Mouse (Mus musculus) stomach, embryonic 14.5 days (tissue): Measurements from ENCODE around the gene Vmn1r41. TPM values are rescaled to one million over a fixed set of nuclear protein-coding genes. Genes with fewer than 3 reads are reported as not detected.

ENCODE experiments used
- ATAC-seq: fragments of 200-750 bp; cut with Nextera tagmentation; 2 replicates; pipeline ENCODE4 v1.8.0; 2017; ENCODE audit warnings: low read depth, moderate TSS enrichment; ENCODE audit not compliant: insufficient number of reproducible peaks, insufficient read depth, low FRiP score
- H3K27ac ChIP-seq: fragments of 300-500 bp; sonication (generic); 2 replicates; pipeline ENCODE4 v1.5.1; 2014; ENCODE audit warnings: mild to moderate bottlenecking, low read length, moderate library complexity, mixed read lengths
- H3K27me3 ChIP-seq: fragments of 300-500 bp; sonication (generic); 2 replicates; pipeline ENCODE4 v1.6.1; 2014; ENCODE audit warnings: low read length, control low read depth, mixed read lengths; ENCODE audit not compliant: control insufficient read depth, insufficient read depth
- H3K36me3 ChIP-seq: fragments of 300-500 bp; sonication (generic); 2 replicates; pipeline ENCODE4 v1.6.1; 2014; ENCODE audit warnings: mild to moderate bottlenecking, control low read depth, low read length, moderate library complexity, mixed read lengths; ENCODE audit not compliant: control insufficient read depth, insufficient read depth
- H3K4me1 ChIP-seq: fragments of 300-500 bp; sonication (generic); 2 replicates; pipeline ENCODE4 v1.6.1; 2014; ENCODE audit warnings: low read length, control low read depth, mixed read lengths; ENCODE audit not compliant: control insufficient read depth, insufficient read depth
- H3K4me2 ChIP-seq: fragments of 300-500 bp; sonication (generic); replicated peaks from 2 replicates; pipeline ENCODE4 v1.6.1; 2014; ENCODE audit warnings: low read depth, low read length, control low read depth
- H3K4me3 ChIP-seq: fragments of 300-500 bp; sonication (generic); 2 replicates; pipeline ENCODE4 v1.5.1; 2014; ENCODE audit warnings: low read depth, low read length, control low read depth
- H3K9ac ChIP-seq: fragments of 300-500 bp; sonication (generic); replicated peaks from 2 replicates; pipeline ENCODE4 v1.6.1; 2014; ENCODE audit warnings: low read depth, mild to moderate bottlenecking, control low read depth, low read length, moderate library complexity, mixed read lengths
- H3K9me3 ChIP-seq: fragments of 300-500 bp; sonication (generic); 2 replicates; pipeline ENCODE4 v1.6.1; 2016; ENCODE audit warnings: low read depth, low read length, control low read depth; ENCODE audit not compliant: control insufficient read depth
- WGBS: fragments of 180-500 bp; shearing (Covaris S2); extraction: QIAGEN DNeasy Blood & Tissue Kit; methylation state at CpG from one replicate; pipeline ENCODE4 v1.1.7; 2014; 5-methylcytosine and 5-hydroxymethylcytosine counted together
- polyA plus RNA-seq: library from polyadenylated mRNA; unstranded; fragments of >200 nt; fragmentation: Nextera tagmentation; extraction: Ambion mirVana; gene quantifications from 2 replicates; pipeline ENCODE4 v1.2.1, GENCODE M21; 2014

Gene Vmn1r41
- polyA plus RNA-seq, result not detected in 2 replicates

DNA sequence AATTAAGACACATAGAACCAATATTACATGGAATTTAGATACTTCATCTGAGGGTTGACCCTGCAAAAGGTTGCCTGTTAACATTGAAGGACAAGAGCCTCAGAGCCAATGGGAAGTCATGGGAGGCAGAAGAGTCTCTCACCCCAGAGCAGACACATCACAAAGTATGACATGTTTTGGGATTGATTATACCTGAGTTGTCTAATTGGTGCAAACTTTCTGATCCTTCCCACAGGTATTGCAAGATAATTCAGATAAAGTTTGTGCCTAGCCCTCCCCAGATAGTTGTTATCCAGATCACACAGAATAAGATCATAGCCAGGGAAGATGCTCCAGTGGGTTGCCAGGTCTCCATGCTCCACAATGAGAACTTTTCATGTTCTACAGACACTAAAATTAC is at the start of gene Vmn1r41:
Vmn1r41 (plus strand) TSS at position 301 of the 400 bp plus-strand sequence.
- Histone ChIP-seq H3K4me3 (no peak within 1 kb of the TSS), H3K36me3 (no peaks in the 10 kb centered on the region), H3K27me3 (no peaks in the 10 kb centered on the region), H3K4me2 (no peak within 1 kb of the TSS), H3K9me3 (no peaks in the 10 kb centered on the region), H3K27ac (no peak within 1 kb of the TSS), H3K4me1 (no peaks in the 10 kb centered on the region), H3K9ac (no peak within 1 kb of the TSS)
- ATAC-seq, result no peak

DNA sequence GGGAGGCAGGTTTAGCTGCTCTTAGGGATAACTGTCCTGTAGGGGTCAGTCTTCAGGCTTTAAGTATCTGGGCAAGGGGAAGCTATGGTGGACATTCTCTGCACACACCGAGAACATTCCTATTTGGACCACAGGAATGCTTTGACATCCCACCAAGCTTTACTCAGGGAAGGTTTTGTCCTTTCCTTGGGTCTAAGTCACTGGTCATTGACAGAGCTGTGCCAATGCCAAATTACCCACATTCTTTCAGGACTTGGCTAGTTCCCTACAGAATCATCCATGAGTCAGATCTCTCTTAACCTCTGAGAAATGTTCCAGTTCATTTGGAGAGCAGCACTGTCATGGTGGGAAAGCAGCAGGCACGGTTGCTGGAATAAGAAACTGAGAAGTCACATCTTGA is 33.9 kb upstream of the Vmn1r41 start:
- ATAC-seq, result no peak
- Histone ChIP-seq H3K4me3 (no peak overlapping the region), H3K4me2 (no peak overlapping the region), H3K9me3 (no peaks in the 10 kb centered on the region), H3K9ac (no peak overlapping the region), H3K27ac (no peak overlapping the region), H3K36me3 (no peaks in the 10 kb centered on the region), H3K27me3 (no peaks in the 10 kb centered on the region), H3K4me1 (no peaks in the 10 kb centered on the region)
- 77% methylated on average over 2 of the region's 2 CpGs for WGBS

DNA sequence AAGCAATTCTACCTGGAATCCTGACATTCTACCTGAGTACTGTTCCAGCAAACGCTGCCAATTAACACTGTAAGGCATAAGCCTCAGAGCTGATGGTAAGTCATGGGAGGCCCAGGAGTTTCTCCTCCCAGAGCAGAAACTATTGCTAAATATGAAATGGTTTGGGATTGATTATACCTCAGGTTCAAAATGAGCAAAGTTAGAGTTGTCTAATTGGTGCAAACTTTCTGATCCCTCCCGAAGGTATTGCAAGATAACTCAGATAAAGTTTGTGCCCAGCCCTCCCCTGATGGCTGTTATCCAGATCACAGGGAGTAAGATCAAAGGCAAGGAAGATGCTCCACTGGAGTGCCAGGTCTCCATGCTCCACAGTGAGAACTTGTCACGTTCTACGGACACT is 33.3 kb upstream of the Vmn1r41 start, which contains the start of gene Vmn1r40:
Vmn1r40 (plus strand) TSS at position 301 of the 400 bp plus-strand sequence.
- WGBS, result 80% methylated on average over 4 of the region's 4 CpGs
- no peaks in the 10 kb centered on the region for H3K9me3 ChIP-seq
- H3K4me3 ChIP-seq, result no peak within 1 kb of the TSS
- no peak within 1 kb of the TSS for H3K27ac ChIP-seq
- no peaks in the 10 kb centered on the region for H3K27me3 ChIP-seq
- H3K4me1 ChIP-seq, result no peaks in the 10 kb centered on the region
- H3K36me3 ChIP-seq, result no peaks in the 10 kb centered on the region
- no peak within 1 kb of the TSS for H3K4me2 ChIP-seq
- no peak for ATAC-seq
- H3K9ac ChIP-seq, result no peak within 1 kb of the TSS

DNA sequence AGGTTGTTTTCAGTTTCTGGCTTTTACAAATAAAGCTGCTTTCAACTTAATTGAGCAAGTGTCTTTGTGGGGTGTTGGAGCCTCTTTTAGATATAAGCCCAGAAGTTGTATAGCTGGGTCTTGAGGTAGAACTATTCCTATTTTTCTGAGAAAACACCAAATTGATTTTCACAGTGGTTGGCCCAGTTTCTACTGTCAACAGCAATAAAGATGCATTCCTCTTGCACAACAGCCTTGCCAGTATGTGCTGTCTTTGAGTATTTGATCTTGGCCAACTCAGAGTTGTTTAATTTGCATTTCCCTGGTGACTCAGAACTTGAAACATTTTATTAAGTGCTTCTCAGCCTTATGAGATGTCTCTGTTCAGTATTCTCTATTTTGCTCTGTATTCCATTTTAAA is 22.5 kb upstream of the Vmn1r41 start:
- Histone ChIP-seq H3K4me3 (no peak overlapping the region), H3K27ac (no peak overlapping the region)
- ATAC-seq, result no peak

DNA sequence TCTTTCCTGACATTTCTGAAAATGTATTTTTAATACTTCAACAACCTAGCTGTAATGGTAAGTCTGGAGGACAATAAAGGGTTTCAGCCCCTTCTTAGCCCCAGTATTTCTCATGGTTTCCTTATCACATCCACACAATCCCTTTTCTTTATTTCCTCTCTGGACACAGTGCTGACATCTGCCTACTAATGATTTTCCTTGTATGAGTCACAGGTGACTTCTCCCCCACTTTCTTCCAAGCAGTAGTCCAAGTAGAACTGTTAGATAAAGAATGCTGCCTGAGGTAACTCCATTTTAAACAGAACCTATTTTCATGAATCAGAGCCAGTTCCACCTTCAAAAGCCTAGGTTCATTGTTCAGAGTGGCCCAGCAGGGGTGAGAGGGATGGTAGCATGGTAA is 2.2 kb downstream of the Vmn1r41 start:
- Histone ChIP-seq H3K9ac (no peak overlapping the region), H3K9me3 (no peaks in the 10 kb centered on the region), H3K4me1 (no peaks in the 10 kb centered on the region), H3K4me3 (no peak overlapping the region), H3K27me3 (no peaks in the 10 kb centered on the region), H3K4me2 (no peak overlapping the region), H3K27ac (no peak overlapping the region), H3K36me3 (no peaks in the 10 kb centered on the region)
- no peak for ATAC-seq

More for the DNA sequence above, 22.5 kb upstream of the Vmn1r41 start:
- Histone ChIP-seq H3K9me3 (no peaks in the 10 kb centered on the region), H3K27me3 (no peaks in the 10 kb centered on the region), H3K36me3 (no peaks in the 10 kb centered on the region), H3K4me2 (no peak overlapping the region), H3K9ac (no peak overlapping the region), H3K4me1 (no peaks in the 10 kb centered on the region)

DNA sequence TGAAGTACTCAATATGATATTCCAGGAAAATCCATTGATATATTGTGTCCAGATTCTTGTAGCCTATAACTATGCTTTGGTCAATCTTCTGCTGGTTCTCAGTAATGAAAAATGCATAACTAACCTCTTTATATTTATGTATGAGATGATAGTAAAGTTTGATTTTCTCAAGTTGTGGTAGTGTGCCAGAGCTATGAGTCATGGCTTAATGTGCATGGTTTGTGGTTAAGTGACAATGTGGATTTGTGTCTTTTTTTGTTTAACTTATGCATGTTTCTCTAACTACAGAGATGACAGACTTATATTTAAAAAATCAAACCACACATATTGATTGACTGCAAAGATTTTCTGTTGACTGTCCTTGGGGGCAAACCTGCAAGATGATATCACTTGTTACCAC is 49.7 kb downstream of the Vmn1r41 start:
- Histone ChIP-seq H3K27ac (no peak overlapping the region), H3K4me1 (no peaks in the 10 kb centered on the region), H3K4me2 (no peak overlapping the region), H3K27me3 (no peaks in the 10 kb centered on the region), H3K9me3 (no peaks in the 10 kb centered on the region), H3K4me3 (no peak overlapping the region), H3K36me3 (no peaks in the 10 kb centered on the region), H3K9ac (no peak overlapping the region)
- ATAC-seq, result no peak

Other genes with a start within 250 kb of the Vmn1r41 start
- gene Chchd6, start 145.1 kb upstream of the Vmn1r41 start, polyA plus RNA-seq, result 50.9 and 62.0 TPM in 2 replicates
- gene Txnrd3, start 96.8 kb upstream of the Vmn1r41 start, polyA plus RNA-seq, result 12.0 and 12.9 TPM in 2 replicates
- gene Vmn1r40, start 33.2 kb upstream of the Vmn1r41 start, polyA plus RNA-seq, result not detected in 2 replicates
- not detected in 2 replicates for gene Vmn1r42, start 135.6 kb downstream of the Vmn1r41 start, polyA plus RNA-seq
- gene Vmn1r43, start 135.6 kb downstream of the Vmn1r41 start, polyA plus RNA-seq, result 0.04 TPM in 1 of 2 replicates, not detected in the other
- not detected in 2 replicates for gene Vmn1r44, start 142.9 kb downstream of the Vmn1r41 start, polyA plus RNA-seq
- gene Vmn1r45, start 199.8 kb downstream of the Vmn1r41 start, polyA plus RNA-seq, result not detected in 2 replicates
- gene Vmn1r46, start 228.5 kb downstream of the Vmn1r41 start, polyA plus RNA-seq, result not detected in 2 replicates